Mouse (Mus musculus) adrenal gland, adult 2 months (tissue): ENCODE measurements around the gene Thtpa. TPM values are rescaled to one million over a fixed set of nuclear protein-coding genes. Genes with fewer than 3 reads are reported as not detected.

Source experiments
- DNase-seq: peaks from one replicate; pipeline ENCODE4 v3.0.0; 2021
- polyA plus RNA-seq: library from polyadenylated mRNA; depleted of rRNA; stranded (reverse); fragments of >200 nt; gene quantifications from 2 replicates; pipeline ENCODE4 v1.2.3, GENCODE M21; 2012
- total RNA-seq, 2 experiments: library from RNA; stranded (reverse); gene quantifications; 2 replicates each; pipeline ENCODE4 v1.2.3; 2021

The Thtpa gene
- total and polyA plus RNA-seq, 3 experiments, result 6.7 to 21.6 (median 11.6) TPM

DNA sequence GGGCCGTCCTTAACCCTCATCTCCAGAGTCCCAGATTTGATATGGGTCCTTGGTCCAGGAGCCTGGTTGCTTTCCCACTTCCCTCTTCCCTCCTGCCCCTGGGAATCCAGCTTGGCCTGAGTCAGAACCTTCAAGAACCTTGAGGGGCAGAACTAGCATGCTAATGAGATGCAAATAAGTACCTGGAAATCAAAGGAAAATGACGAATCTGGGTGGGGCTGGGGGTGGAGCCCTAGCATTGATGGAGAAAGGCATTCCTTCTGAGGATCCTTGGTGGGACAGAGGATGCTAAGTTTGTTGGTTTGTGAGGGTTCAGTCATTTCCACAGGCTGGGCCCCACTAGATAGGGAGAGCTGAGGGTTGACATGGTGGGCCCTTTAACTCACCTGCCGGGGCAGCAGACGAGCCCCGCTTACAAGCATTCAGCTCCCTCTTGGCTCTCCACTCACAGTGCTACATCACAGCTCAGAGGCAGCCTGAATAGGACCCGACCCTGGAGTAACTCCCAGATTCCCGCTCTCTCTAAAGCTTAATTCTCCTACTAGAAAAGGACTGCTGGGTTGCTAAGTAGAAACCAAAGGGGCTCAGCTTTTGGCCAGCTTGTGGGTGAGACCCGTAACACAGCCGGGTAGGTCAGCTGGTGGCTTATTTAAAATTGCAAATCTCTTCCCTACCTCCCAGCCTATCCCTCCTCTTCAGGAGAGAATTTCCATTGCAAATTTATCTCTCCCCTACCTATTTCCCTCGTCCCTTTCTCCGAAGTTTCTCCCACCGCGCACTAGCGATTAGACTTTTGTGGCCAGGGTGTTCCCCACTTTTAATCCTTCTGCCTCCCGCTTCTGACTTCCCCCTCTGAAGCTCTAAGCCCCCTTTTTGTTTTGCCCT lies 16.9 kb upstream of the Thtpa start:
- no peak for DNase-seq

DNA sequence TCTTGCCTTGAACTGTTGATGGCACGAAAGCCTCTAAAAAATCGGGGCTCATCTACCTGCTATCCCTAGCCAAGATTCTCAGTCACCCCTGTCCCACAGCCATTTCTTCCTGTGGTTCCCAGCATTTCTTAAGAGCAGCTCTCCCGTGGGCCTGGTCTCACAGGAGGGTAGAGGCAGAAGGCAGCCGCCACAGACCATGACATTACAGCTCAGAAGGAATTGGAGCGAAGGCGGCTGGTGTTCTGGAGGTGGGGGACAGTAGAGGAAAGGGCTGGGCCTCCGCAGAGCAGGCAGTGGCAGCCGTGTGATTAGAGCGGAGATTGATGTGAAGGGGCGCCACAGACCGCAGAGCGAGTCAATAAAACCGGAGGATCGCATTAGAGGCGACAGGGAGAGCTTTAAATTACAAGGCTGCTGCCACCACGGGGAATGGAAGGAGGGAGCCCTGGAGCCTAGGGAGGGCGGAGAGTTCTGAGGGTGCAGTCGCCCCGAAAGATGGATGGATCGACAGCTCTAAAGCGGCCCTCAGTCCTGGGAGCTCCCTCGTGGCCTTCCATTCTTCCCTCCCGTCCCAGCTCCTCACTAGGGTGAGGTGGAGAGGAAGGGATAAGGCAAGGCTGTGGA lies 16.1 kb upstream of the Thtpa start:
- DNase-seq, result no peak

DNA sequence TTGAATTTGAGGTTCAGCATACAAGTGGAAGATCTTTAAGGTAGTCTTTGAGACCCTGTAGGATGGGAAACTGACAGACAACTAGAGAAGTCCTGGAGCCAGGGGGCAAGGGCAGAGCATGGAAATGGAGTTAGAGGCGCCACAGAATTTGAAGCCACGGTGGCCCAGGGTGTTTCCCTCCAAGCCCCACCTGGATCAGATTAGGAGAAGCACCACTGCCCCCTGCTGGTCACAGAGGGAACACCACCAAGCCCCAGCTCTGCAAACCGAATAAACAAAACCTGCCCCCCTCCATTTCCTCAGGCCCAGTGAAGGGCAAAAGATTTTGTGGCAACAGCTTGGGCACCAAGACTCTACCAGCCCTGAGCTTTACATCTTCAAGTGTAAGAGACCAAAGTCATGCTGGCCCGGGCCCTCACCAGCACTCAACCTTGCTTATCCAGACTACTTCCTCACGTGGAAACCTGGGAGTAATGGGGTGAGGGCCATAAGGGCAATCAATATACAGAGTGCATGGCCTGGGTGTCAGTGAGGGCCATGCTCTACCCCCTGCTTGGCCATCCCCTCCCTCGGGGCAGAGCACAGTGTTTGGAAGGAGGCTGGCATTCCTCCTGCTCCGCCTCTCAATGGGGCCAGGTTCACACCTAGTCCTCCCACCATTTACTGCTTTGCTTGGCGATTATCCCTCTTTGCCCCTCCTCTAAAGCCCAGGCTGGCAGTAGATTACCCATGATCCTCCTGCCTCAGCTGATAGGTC lies 15.2 kb upstream of the Thtpa start:
- DNase-seq, result peak; percentile 54

DNA sequence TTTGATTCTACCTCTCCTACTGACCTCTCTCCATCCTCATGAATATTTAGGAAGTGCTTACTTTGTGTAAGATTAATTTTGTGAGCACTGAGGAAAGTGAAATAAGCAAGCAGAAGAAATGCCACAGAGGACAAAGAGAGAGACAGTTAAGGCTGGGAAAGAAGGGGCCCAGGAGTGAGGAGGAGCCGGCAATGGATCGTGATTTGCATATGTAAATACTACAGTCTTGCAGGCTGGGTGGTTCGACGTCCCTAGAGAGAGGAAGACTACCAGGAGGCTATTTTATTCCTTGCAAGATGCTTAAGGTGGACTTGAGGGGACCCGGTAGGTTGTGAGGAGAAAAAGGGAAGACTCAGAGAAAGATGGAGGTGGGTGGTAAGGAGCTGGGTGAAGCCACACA lies 13.5 kb upstream of the Thtpa start:
- DNase-seq, result no peak

GRCm38 (mm10) chr14:55083481-55083880 lies 11.1 kb upstream of the Thtpa start:
- no peak for DNase-seq

DNA sequence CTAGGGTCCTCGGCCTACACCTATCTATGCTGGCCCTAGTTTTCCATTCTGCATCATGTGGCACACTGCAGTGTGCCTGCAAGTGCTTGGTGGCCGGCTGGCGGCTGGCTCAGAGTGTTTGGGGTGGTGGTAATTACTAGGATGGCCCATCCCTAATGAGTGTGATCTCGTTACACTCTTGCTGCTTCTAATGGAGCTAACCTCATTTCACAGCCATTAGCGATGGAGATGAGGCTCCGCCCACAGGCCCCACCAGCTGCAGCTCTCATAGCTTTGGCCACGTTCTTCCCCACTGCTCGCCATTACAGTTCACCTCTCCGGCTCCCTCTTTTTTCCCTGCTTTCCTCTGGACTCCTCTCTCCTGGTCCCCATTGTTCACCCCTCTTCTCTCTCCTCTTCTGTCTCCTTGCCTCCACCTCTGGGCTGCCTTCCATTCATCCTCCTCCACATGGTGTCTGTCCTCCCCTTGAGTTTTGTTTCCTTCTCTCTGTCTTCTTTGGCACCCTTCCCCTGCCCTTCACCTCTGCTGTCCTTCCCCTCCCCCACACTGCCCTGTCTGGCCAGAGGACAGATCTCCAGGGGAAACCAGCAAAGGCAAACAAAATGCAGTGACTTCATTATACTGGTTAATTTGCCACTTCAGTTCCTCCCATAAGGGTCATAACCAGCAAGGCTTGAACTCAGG lies 9.1 kb upstream of the Thtpa start:
- no peak for DNase-seq

GRCm38 (mm10) chr14:55086009-55086514 lies 8.5 kb upstream of the Thtpa start:
- DNase-seq, result no peak

DNA sequence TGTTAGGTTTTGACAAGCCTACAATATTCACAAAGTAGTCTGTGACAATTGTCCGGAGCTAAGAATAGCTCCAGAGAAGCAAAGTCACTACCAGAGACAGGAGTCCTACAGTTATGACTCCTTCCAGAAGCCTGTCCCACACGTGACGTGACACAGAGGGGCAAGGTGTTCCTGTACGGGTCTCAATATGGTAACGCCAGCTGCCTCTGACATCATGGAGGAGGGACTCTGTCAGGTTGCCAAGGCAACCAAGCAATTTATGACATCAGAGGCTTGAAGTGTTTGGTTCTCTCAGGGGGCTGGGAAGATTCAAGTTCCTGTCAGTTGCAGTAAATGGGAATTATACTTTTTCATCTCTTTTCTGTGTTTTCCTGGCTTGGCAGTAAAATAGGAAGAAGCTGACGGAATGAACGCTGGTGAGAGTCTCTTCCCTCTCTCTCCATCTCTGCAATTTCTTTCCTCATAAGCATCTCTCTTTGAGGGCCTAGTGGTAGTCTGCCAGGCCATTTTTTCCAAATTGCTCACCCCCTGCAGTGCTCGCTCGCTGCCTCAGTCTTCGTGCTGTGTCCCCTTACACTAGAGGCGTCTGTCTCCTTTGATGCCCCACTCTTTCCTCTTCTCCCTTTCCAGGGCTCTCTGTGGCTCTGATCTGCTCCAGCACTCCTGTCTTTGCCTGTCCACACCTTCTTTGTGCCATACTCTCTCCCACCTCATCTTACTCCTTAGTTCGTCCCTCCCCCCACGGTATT lies 5.2 kb upstream of the Thtpa start:
- DNase-seq, result no peak

- DNase-seq, result peak; percentile 49
Measured at GRCm38 (mm10) chr14:55091209-55091865, 3.2 kb upstream of the Thtpa start.

DNA sequence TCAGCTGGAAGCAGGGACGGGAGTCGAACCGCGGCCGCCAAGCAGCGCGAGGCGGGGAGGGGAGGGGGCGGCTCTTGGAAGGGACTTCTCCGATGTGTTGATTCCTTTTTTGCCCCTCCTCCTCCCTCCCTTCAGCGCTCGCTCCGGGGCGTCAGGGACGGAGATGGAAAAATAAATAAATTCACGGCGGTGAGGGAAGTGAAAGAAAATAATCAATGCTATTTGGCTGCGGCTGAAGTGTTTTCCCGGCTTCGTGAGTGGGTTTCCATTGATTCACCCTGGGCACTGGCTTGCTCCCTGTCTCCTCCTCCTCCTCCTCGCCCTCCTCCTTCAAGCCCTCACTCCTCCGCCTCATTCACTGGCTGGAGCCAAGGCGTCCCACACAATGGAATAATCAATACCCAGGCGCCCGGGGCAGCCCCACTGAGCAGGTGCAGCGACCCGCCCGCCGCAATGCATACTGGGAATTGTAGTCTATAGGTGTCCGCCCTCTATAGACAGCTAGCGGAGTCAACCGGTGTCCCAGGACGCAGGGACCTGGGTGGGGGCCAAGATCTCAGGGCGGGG lies 2.5 kb upstream of the Thtpa start, which contains the start of gene Zfhx2:
Gene Zfhx2 (minus strand): TSS at position 314 of the 567 bp plus-strand sequence.
- DNase-seq, result peak; percentile 97

- no peak for DNase-seq
Measured at GRCm38 (mm10) chr14:55093927-55094326, 657 bp upstream of the Thtpa start.

DNA sequence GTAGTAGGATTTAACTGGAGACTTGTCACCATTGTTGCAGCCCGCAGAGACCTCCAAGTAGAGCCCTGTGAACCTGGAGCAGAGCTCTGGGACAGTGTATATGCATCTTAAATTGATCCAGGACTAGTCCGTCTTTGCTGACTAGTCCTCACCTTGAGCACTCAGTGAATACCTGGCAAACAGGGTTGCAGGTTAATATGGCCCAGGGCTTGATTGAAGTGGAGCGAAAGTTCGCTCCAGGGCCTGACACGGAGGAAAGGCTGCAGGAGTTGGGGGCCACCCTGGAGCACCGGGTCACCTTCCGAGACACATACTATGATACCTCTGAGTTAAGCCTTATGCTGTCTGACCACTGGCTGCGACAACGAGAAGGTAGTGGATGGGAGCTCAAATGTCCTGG lies 679 bp downstream of the Thtpa start:
- no peak for DNase-seq

GRCm38 (mm10) chr14:55095671-55096070 lies 1.1 kb downstream of the Thtpa start:
- no peak for DNase-seq

DNA sequence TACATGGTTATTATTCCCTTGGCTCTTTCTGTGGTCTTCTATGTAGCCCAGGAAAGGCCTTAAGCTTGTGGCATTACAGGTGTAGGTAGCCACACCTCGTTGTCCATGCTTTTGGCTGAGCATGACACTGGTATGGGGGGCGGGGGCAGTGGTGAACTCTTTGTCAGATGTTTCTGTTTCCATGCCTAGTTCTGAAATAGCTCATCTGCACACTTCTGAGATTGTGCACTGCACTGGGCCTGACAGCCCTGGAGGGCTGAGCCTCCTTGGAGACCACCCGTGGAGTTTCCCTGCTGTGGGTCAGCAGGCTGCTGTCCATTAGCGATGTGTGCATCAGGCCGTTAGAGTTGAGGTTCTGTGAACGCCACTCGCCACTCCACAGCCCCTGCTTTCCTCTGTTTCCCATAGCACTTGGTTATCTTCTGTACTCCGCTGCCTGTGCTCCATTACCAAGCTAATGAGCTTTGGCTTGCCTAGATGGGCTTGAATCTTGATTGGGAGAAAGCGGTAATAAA lies 2.0 kb downstream of the Thtpa start:
- DNase-seq, result no peak

DNA sequence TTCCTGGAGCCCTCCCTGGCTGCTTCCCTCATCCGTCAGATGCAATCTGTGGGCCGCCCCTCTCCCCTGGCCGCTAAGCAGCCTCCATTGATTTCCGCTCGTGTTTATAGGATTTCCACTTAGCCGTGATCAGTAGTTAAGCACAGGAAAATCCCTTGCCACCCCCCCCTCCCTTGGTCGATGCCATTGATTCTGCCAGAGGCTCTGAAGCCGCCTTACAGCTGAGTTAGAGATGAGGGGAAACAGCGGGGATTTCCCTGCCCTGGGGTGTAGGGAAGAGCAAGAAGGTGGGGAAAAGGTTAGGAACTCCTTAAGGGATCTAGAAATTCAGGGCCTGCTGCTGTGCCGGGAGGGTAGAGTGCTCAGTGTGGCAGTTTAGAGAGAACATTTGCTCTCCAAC lies 3.1 kb downstream of the Thtpa start:
- DNase-seq, result no peak

GRCm38 (mm10) chr14:55098067-55098466 lies 3.5 kb downstream of the Thtpa start:
- no peak for DNase-seq

GRCm38 (mm10) chr14:55101592-55101991 lies 7.0 kb downstream of the Thtpa start:
- peak; percentile 63 for DNase-seq

DNA sequence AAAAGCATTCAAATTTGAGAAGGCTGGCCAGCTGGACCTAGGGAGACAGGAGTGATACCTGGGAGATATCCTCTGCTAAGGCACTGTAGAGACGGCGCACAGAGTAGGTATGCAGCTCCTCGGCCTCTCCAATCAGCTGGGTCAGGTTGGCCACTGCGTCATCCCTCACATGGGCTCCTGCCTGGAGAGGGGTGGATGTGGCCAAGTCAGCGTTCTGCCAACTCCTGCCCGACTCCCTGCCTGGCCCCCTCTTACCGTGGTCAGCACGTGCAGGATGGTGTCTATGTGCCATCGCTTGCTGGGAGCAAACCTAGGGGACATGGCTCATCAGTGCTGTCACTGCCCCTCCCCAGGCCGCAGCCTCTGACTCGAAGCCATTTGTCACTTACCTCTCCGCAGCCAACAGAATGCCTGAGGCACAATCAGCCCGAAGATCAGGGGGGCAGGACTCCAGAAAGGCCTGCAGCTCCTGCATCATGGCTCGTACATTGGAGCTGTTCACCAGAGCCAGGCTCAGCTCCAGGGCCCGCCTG lies 7.7 kb downstream of the Thtpa start:
- DNase-seq, result no peak

GRCm38 (mm10) chr14:55104365-55104764 lies 9.8 kb downstream of the Thtpa start:
- DNase-seq, result no peak

DNA sequence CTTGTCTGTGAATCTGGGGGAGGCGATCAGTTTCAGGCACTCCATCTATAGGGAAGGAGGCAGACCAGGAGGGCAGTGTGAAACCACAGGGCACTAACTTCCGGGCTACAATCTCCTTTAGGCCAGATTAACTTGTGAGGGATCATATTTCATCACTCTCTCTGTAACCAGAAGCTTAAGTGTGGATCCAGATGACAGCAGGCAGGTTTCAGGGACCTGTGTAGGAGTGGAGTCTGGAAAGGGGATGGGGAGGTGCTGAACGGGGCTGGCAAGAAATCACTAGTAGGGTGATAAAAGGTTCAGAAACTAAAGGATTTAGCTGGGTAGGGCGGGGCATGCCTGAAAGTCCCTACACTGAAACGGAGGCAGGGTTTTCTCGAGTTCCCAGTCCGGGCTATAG lies 10.8 kb downstream of the Thtpa start:
- no peak for DNase-seq
